Mouse (Mus musculus) small intestine, adult 10 weeks (tissue): ENCODE results near the gene 3110021N24Rik. TPM values are rescaled to one million over a fixed set of nuclear protein-coding genes. Genes with fewer than 3 reads are reported as not detected.

Experiments used
- polyA plus RNA-seq: library from polyadenylated mRNA; stranded (reverse); fragments of 350-450 nt; fragmentation: Illumina TruSeq; extraction: RNeasy Lipid Tissue Mini Kit (QIAGEN cat#74804); gene quantifications from one replicate; pipeline ENCODE4 v1.2.3, GENCODE M21; 2014; ENCODE audit warnings: low replicate concordance

3110021N24Rik gene
- 2.1 TPM for polyA plus RNA-seq

DNA sequence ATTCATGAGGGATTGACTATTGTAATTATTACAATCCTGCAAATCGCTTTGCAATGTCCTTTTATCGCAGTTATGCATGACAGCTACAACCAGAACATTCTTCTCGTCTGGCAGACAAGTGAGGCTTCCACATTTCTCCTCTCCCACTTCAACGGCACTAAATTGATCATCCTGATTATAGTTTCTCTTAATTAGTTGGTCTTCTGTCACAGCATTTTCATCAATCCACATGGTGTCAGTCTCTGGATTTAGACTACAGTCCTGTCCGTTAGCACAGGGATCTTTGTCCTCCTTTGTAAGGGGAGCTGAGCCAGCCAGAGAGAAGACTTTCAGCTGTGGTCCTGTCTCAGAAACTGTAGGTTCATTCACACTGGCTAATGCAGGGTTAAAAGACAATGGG lies at the start of gene 3110021N24Rik:
3110021N24Rik (plus strand) TSS at position 301 of the 400 bp plus-strand sequence.

GRCm38 (mm10) chr4:108780057-108780863 lies 60.8 kb downstream of the 3110021N24Rik start, which contains the start of gene Zfyve9:
TSS of gene Zfyve9 (minus strand) at chr4:108780798.

Other genes starting within 250 kb of the 3110021N24Rik start
- gene Prpf38a, start 140.3 kb upstream of the 3110021N24Rik start, polyA plus RNA-seq = 48.5 TPM
- 0.97 TPM for gene Orc1, start 140.2 kb upstream of the 3110021N24Rik start, polyA plus RNA-seq
- 34.9 TPM for gene Cc2d1b, start 99.7 kb upstream of the 3110021N24Rik start, polyA plus RNA-seq
- 34.0 TPM for gene Zfyve9, start 61.1 kb downstream of the 3110021N24Rik start, polyA plus RNA-seq
- gene Btf3l4, start 114.0 kb downstream of the 3110021N24Rik start, polyA plus RNA-seq = 125 TPM
- 34.4 TPM for gene Txndc12, start 115.0 kb downstream of the 3110021N24Rik start, polyA plus RNA-seq
- 13.5 TPM for gene Kti12, start 128.1 kb downstream of the 3110021N24Rik start, polyA plus RNA-seq
- not detected for gene A730015C16Rik, start 129.0 kb downstream of the 3110021N24Rik start, polyA plus RNA-seq
- 0.85 TPM for gene Rab3b, start 159.4 kb downstream of the 3110021N24Rik start, polyA plus RNA-seq